Mouse (Mus musculus) G1E (cell line): Measurements from ENCODE around the gene Fap. TPM values are rescaled to one million over a fixed set of nuclear protein-coding genes. Genes with fewer than 3 reads are reported as not detected.
A peak's percentile ranks its signal among the peaks of the same experiment; 100 is the strongest.

Source experiments
- ATAC-seq: 2 replicates; pipeline ENCODE4 v1.8.0; 2016; ENCODE audit warnings: mild to moderate bottlenecking; ENCODE audit not compliant: insufficient number of reproducible peaks, poor library complexity, low FRiP score, severe bottlenecking; ENCODE audit errors: extremely low read depth
- DNase-seq: peaks from one replicate; pipeline ENCODE4 v3.0.0; 2012; ENCODE audit warnings: low spot score
- H3K27me3 ChIP-seq: 2 replicates; pipeline ENCODE4 v1.6.1; 2012; ENCODE audit warnings: mild to moderate bottlenecking, low read length, inconsistent platforms; ENCODE audit not compliant: insufficient read depth
- H3K36me3 ChIP-seq: replicated peaks from 2 replicates; pipeline ENCODE3; 2012; ENCODE audit warnings: mild to moderate bottlenecking, inconsistent platforms
- H3K4me1 ChIP-seq: 2 replicates; pipeline ENCODE4 v1.6.1; 2012; ENCODE audit warnings: low read depth, low read length, inconsistent platforms, mixed read lengths; ENCODE audit not compliant: insufficient read depth
- H3K4me3 ChIP-seq: 2 replicates; pipeline ENCODE4 v1.5.1; 2012; ENCODE audit warnings: low read depth, mild to moderate bottlenecking, inconsistent platforms, low read length, moderate library complexity, mixed read lengths
- H3K9me3 ChIP-seq: replicated peaks from 2 replicates; pipeline ENCODE4 v1.6.1; 2012; ENCODE audit warnings: inconsistent platforms
- CTCF ChIP-seq: IDR thresholded peaks from 2 replicates; pipeline ENCODE4 v1.5.1; 2012; ENCODE audit warnings: low read depth, low read length, inconsistent platforms, mixed read lengths
- GATA1 ChIP-seq: IDR thresholded peaks from 2 replicates; pipeline ENCODE4 v1.6.1; 2012; ENCODE audit warnings: borderline replicate concordance, low read length, inconsistent platforms, mixed read lengths
- GATA2 ChIP-seq: IDR thresholded peaks from 2 replicates; pipeline ENCODE4 v1.6.1; 2012; ENCODE audit warnings: low read depth, low read length, inconsistent platforms, borderline replicate concordance
- POLR2AphosphoS5 ChIP-seq: IDR thresholded peaks from 2 replicates; pipeline ENCODE4 v1.6.1; 2012; ENCODE audit warnings: low read depth, low read length, inconsistent platforms; ENCODE audit not compliant: insufficient replicate concordance
- TAL1 ChIP-seq: conservative IDR thresholded peaks from 2 replicates; pipeline ENCODE4 v1.6.1; 2012; ENCODE audit warnings: low read depth, low read length, inconsistent platforms, mixed read lengths
- polyA plus RNA-seq: library from polyadenylated mRNA; stranded (reverse); fragments of >175 nt; gene quantifications from 2 replicates; pipeline ENCODE4 v1.2.3, GENCODE M21; 2012
- total RNA-seq, 2 experiments: library from RNA; stranded (forward) in 1 of 2; stranded (reverse) in 1 of 2; fragments of 200-1000 nt in 1 of 2; fragments of >200 nt in 1 of 2; fragmentation: Nextera tagmentation in 1 of 2; gene quantifications; 2 replicates each; pipeline ENCODE4 v1.2.3; 2014 to 2017

Gene Fap
- total and polyA plus RNA-seq, 3 experiments = not detected

DNA sequence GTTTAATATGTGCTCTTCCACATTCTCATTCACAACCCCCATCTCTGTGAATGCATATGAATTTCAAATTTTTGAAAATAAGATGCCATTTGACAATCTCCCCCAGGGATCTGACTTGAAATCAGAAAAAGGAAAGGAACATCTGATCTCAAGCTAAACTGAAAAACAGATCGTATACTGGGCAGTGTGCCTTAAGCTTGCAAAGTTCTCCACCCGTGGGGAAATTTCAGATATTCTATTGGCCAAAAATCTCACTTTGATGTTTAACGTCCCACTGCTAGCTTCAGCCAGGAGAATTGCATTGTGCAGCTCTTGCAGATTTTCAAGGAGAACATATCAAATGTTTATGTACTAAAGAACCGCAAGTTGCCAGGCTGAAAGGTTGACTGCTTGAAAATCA is 24.7 kb downstream of the Fap start:
- TF ChIP-seq POLR2AphosphoS5 (no peak), CTCF (no peak), GATA2 (no peak), GATA1 (no peak), TAL1 (no peak)
- DNase-seq = no peak
- no peaks in the 10 kb centered on the region for H3K4me1 ChIP-seq
- no peaks in the 10 kb centered on the region for H3K9me3 ChIP-seq
- no peaks in the 10 kb centered on the region for H3K36me3 ChIP-seq
- H3K4me3 ChIP-seq = no peak overlapping the region
- no peak for ATAC-seq
- no peaks in the 10 kb centered on the region for H3K27me3 ChIP-seq

DNA sequence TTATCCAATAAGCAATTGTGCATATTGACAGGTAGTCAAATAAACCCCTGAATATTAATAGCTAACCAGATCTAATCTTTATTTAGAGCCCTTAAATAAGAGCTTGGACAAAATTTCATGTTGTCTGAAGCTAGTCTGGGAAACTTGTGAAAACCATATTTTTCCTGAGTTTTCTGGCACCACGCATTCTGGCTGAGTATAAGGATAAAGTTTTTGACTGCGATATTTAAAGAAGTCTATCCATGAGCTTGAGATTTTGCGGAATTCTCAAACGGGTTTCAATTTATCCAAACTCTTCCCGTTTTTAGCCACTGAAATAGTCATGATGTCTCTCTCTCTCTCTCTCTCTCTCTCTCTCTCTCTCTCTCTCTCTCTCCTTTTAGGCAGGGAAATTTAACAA is 25.8 kb downstream of the Fap start:
- ATAC-seq (no peak), DNase-seq (no peak)
- no peak for TF ChIP-seq POLR2AphosphoS5
- TF ChIP-seq CTCF = no peak
- TF ChIP-seq GATA1 = no peak
- TF ChIP-seq TAL1 = no peak
- no peak for TF ChIP-seq GATA2
- H3K4me3 ChIP-seq = no peak overlapping the region
- H3K27me3 ChIP-seq = no peaks in the 10 kb centered on the region
- H3K4me1 ChIP-seq = no peaks in the 10 kb centered on the region
- H3K36me3 ChIP-seq = no peaks in the 10 kb centered on the region
- H3K9me3 ChIP-seq = no peaks in the 10 kb centered on the region

DNA sequence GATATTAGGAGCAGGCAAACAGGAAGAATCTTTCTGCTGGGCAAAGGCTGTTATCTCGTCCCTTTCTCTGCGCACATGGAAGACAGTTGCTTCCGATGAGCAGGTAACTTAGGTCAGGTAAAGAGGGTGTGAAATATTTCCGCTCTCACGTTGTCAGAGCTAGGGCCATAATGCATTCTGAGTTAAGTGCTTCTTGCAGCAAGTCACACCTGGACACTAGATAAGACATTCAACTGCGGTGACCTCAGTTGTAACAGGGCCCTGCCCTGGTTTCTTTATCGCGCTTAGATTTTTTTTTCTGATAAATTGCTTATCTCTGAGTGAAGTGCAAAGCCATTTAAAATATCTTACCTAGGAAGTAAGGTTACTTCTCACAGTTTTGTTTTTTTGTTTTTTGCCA is 38.4 kb downstream of the Fap start:
- H3K4me3 ChIP-seq = no peak overlapping the region; the same call in 1 of the 2 replicates
- TF ChIP-seq GATA1 = no peak
- TF ChIP-seq GATA2 = no peak
- TF ChIP-seq CTCF = no peak
- 0 out of 2 replicates have a peak, but pooled peaks have one; percentile 25 for TF ChIP-seq TAL1
- no peak for TF ChIP-seq POLR2AphosphoS5
- DNase-seq (no peak), ATAC-seq (peak; percentile 81)
- H3K36me3 ChIP-seq = no peaks in the 10 kb centered on the region
- no peaks in the 10 kb centered on the region for H3K9me3 ChIP-seq
- H3K27me3 ChIP-seq = no peaks in the 10 kb centered on the region
- H3K4me1 ChIP-seq = peaks cover 16% of the 10 kb centered on the region

DNA sequence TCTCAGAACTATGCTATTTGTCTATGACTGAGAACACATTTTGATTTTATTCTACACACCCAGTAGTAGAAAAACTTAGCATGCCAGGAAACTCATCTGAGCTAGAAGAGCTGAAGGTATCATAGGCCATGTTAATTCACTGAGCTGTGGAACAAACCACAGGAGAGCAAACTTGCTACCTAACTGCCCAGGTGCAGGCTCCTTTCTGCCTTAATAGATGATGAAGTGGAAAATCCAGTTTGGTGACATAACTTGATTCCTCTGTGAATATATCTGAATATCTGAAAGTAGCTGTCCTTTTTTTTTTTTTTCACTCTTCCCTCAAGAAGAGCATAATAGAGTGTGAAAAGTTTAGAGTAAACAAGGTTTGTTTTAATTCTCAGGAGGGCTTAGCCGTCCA is 42.8 kb downstream of the Fap start:
- no peak for DNase-seq
- Histone ChIP-seq H3K9me3 (no peaks in the 10 kb centered on the region), H3K4me3 (no peak overlapping the region), H3K36me3 (no peaks in the 10 kb centered on the region), H3K4me1 (peaks cover 38% of the 10 kb centered on the region), H3K27me3 (no peaks in the 10 kb centered on the region)
- TF ChIP-seq GATA1 = no peak
- no peak for TF ChIP-seq TAL1
- no peak for ATAC-seq

DNA sequence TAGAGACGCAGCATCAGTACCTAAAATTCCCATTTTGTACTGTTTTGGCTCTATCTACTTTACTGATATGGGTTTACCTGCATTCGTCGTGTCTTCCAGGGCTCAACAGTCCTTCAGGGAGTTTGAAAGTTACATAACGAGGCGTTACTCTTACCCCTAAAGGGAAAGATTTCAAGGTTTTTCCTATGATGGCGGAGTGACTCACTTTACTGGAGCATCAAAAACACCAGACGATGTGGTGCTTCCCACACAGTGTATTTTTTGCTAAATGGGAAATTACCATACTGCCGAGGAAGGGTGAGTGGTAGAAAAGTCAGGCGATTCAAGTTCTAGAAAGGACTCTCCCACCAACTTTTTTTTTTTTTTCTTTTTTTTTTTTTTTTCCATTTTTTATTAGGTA is 47.5 kb downstream of the Fap start:
- no peak for DNase-seq
- Histone ChIP-seq H3K36me3 (no peaks in the 10 kb centered on the region), H3K27me3 (no peaks in the 10 kb centered on the region), H3K4me1 (peaks cover 27% of the 10 kb centered on the region), H3K9me3 (no peaks in the 10 kb centered on the region), H3K4me3 (no peak overlapping the region)
- no peak for ATAC-seq
- TF ChIP-seq POLR2AphosphoS5 (no peak), TAL1 (no peak), GATA2 (no peak), CTCF (no peak), GATA1 (no peak)

DNA sequence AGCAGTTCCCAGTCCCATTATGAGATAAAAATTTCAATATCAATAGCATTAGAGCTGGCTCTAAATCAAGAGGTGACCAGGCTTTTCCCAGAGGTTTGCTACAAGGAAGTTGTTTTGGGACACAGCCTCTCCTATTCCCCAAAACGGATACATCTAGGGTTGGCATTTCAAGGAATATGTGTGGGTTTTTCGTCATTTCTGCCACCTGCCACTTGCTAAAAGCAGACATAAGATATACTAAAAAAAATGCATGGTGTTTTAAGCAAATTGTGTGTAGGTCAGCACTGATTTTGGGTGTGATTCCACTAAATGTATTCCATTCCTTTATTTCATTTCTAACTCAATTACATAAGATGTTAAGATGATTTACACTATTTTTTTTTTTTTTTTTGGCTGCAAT is 56.1 kb downstream of the Fap start:
- Histone ChIP-seq H3K36me3 (no peaks in the 10 kb centered on the region), H3K9me3 (no peaks in the 10 kb centered on the region), H3K4me1 (peaks cover 5% of the 10 kb centered on the region; the same call in 1 of the 2 replicates), H3K4me3 (no peak overlapping the region), H3K27me3 (no peaks in the 10 kb centered on the region)
- no peak for ATAC-seq
- TF ChIP-seq TAL1 = no peak
- no peak for TF ChIP-seq GATA2
- no peak for TF ChIP-seq CTCF
- TF ChIP-seq GATA1 = no peak
- TF ChIP-seq POLR2AphosphoS5 = no peak
- no peak for DNase-seq

DNA sequence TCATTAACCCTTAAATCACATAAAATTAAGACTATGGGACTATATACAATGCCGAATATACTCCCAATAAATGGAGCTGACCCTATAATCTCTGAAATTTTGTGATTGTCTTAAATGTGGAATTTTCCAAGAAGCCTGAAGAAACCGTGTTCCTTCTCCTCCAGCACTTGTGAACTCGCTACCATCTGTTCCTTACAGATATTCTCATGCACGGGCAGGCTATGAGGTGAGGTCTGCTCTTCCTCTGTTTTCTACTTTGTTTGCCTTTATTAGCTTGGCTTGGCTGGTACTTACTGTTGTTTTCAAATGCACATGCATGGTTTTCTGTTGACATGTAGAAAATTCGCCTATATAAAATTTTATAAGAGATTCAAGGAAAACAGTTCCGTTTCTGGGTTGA is 59.4 kb downstream of the Fap start:
- DNase-seq (no peak), ATAC-seq (no peak)
- no peak overlapping the region for H3K4me3 ChIP-seq
- no peaks in the 10 kb centered on the region for H3K9me3 ChIP-seq
- TF ChIP-seq GATA2 (no peak), GATA1 (no peak), POLR2AphosphoS5 (no peak), TAL1 (no peak), CTCF (no peak)
- no peaks in the 10 kb centered on the region for H3K27me3 ChIP-seq
- peaks cover 5% of the 10 kb centered on the region; the same call in 1 of the 2 replicates for H3K4me1 ChIP-seq
- H3K36me3 ChIP-seq = no peaks in the 10 kb centered on the region
